Mouse (Mus musculus) thymus, postnatal 0 days (tissue): Measurements from ENCODE around the gene Cyp26a1. TPM values are rescaled to one million over a fixed set of nuclear protein-coding genes. Genes with fewer than 3 reads are reported as not detected.

ENCODE experiments used
- DNase-seq: peaks from one replicate; pipeline ENCODE4 v3.0.0-alpha.2; 2015; ENCODE audit warnings: low spot score
- polyA plus RNA-seq: library from polyadenylated mRNA; unstranded; fragments of >200 nt; fragmentation: Nextera tagmentation; extraction: Ambion mirVana; gene quantifications from 2 replicates; pipeline ENCODE4 v1.2.1, GENCODE M21; 2015

Cyp26a1 gene
- polyA plus RNA-seq, 1 experiment from 2014 or later: 3.8 TPM

GRCm38 (mm10) chr19:37698273-37699160 is 919 bp downstream of the Cyp26a1 start:
- DNase-seq: no peak

- no peak for DNase-seq
Observed at GRCm38 (mm10) chr19:37699711-37700110, 2.1 kb downstream of the Cyp26a1 start.

- no peak for DNase-seq
Observed at GRCm38 (mm10) chr19:37702377-37703076, 4.9 kb downstream of the Cyp26a1 start.

- peak; percentile 50 for DNase-seq
Observed at GRCm38 (mm10) chr19:37703902-37704509, 6.4 kb downstream of the Cyp26a1 start.

DNA sequence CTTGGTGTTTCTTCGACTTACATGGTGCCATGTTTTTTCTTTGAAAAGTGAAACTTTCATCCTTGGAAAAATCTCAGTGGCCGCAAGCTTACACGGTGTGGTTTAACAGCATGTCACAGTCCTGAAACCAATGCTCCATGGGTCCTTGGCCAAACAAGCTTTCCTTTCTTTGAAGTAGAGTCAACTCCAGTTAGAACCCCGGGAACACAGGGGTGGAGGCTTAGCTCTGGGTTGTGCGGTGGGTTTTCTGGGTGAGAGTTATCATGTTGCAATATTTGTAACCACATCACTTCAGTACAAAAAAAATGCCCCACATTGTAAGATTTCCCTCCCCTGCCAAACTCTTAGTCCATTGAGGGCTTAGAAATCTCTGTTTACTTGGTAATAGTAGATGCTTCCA is 8.1 kb downstream of the Cyp26a1 start:
- no peak for DNase-seq

DNA sequence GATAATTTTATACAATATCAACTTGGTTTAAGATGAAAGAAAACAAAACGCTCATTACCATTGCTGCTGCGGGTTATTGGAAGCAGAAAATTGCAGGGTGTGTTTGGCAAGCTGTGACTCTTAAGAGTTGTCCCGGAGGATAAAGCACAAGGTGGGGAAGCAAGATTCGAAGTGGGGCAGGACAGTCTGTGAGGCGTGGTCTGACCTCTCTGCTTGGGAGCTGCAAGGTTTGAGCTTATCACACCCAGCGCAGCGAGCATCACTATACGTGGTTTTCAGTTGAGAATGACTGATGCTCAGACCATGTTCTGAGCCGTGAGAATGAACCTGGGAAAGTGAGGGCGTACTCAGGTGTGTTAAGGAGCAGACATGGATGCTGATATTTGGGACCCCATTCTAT is 17.1 kb downstream of the Cyp26a1 start:
- DNase-seq: no peak

- no peak for DNase-seq
Observed at GRCm38 (mm10) chr19:37715980-37716379, 18.4 kb downstream of the Cyp26a1 start.

DNA sequence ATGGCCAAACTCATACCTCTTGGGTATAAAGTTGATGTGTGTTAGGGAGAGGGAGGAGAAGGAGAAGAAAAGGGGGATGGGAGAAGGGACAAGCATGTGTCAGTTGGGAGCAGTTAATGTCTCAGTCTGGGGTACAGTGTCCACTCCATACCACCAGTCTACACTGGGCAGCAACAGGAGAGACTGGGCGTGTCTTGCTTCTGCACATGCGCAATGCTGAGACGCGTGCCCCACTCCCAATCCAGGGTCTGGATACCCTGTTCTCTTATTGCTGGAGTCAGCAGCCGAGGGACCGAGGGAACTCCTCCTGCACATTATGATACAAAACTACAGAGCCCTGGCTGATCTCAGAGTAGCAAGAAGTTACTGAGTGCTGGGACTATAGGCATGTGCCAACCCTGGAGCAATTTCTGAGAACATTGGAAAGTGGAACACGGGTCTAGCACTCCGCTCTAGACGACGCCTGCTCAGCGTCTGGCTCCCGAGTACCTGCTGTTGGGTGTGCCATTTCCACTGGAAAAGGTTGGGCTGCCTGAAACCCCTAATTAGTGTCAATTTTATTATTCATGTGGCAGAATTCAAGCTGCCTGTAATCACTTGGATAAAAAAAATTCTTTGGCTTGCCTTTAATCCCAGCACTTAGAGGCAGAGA is 19.1 kb downstream of the Cyp26a1 start:
- DNase-seq: no peak

GRCm38 (mm10) chr19:37719166-37719565 is 21.6 kb downstream of the Cyp26a1 start:
- DNase-seq: no peak

DNA sequence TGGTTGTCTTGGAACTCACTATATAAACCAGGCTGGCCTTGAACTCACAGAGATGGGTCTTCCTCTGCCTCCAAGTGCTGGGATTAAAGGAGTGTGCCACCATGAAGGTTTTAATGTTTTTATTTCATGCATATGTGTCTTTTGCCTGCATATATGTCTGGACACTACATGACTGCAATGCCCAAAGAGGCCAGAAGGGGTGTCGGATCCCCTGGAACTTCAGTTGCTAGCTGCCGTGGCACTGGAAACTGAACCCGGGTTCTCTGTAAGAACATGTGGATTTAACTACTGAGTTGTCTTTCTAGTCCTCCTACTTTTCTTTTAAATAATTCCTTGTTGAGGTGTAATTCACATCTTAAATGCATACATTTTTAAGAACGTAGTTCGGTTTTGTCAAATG is 27.0 kb downstream of the Cyp26a1 start:
- DNase-seq: no peak

DNA sequence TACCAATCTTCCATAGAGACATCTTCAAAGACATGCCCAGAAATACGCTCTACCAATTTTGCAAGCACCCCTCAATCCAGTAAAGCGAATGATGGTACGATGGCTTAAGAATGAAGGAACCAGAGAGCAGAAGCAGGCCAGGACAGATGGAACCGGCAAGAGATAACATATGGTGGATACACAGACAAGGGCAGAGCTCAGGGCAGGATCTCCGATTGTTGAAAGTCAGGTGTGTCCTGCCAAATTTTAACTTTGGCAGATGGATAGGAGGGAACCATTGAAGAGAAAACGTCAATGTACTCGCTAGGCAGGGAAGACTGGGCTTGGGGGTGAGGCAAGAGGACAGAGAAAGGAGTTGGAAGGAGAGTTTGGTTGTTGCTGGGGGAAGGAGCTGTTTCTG is 29.0 kb downstream of the Cyp26a1 start:
- DNase-seq: no peak

DNA sequence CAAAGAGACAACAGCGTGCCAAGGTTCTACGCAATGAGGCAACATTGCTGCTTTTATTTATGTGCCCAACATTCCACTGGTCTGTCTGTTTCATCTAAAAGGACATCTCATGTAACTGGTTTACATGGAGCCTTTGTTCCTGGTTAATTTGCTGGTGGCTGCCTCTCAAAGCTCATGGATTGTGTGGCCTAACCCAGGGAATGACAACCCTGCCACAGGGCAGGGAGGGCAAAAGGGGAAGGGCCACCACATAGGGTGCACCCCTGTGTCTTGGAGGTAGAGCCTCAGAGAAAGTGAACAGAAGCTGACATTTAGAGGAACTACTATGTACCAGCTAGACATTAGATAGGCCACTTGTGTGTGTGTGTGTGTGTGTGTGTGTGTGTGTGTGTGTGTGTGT is 29.8 kb downstream of the Cyp26a1 start:
- no peak for DNase-seq

- no peak for DNase-seq
Observed at GRCm38 (mm10) chr19:37735426-37735825, 37.8 kb downstream of the Cyp26a1 start.

GRCm38 (mm10) chr19:37738575-37738974 is 41.0 kb downstream of the Cyp26a1 start:
- DNase-seq: no peak

DNA sequence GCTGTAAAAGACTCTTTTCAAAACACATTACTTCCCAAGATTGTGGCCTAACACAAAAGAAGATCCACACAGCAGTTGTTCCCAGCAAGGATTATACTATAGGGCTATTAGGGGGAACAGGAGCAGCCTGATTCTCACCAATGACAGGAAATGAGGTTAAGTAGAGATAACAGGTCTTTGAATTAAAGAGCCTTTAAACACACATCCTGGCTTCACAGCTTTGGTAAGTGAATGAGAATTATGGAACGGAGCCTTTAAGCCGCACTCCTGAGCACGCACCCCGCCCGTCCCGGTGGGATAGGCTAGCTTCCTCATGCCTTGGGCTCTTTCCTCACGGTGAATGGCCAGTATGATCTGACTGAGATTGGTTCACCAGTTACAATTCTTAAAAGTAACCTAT is 42.4 kb downstream of the Cyp26a1 start:
- DNase-seq: peak; percentile 15

Other genes with a start within 250 kb of the Cyp26a1 start
- gene Exoc6, start 147.4 kb upstream of the Cyp26a1 start, polyA plus RNA-seq: 16.5 and 16.8 TPM in 2 replicates
- not detected in 2 replicates for gene Cyp26c1, start 12.2 kb upstream of the Cyp26a1 start, polyA plus RNA-seq